Mouse (Mus musculus): ENCODE measurements at regions not wholly inside any gene's neighbourhood (a gene's known extent, or its start where the extent isn't known, plus 50 kb on each side); places are given as distances from the start of the nearest gene placed in this dataset.

GRCm38 (mm10) chr10:37505966-37506615 is 367.4 kb upstream of the Marcks start:
- TF ChIP-seq MAFK (IDR thresholded peaks at IDR 0.05; ENCODE audit: insufficient replicate concordance, low read length) (no peak), CTCF (conservative IDR thresholded peaks at IDR 0.05 in 1 of 2, IDR thresholded peaks at IDR 0.05 in 1 of 2; ENCODE audit: low read depth in 2 of 2, low read length in 2 of 2) (no peak), EP300 (IDR thresholded peaks at IDR 0.05; ENCODE audit: low read length) (peak; percentile 61), RAD21 (IDR thresholded peaks at IDR 0.05; ENCODE audit: low read depth, low read length) (no peak), MAX (IDR thresholded peaks at IDR 0.05; ENCODE audit: low read length) (no peak)

Data from CH12.LX (cell line).